Mouse (Mus musculus): ENCODE data around the gene Ghrhr.

DNA sequence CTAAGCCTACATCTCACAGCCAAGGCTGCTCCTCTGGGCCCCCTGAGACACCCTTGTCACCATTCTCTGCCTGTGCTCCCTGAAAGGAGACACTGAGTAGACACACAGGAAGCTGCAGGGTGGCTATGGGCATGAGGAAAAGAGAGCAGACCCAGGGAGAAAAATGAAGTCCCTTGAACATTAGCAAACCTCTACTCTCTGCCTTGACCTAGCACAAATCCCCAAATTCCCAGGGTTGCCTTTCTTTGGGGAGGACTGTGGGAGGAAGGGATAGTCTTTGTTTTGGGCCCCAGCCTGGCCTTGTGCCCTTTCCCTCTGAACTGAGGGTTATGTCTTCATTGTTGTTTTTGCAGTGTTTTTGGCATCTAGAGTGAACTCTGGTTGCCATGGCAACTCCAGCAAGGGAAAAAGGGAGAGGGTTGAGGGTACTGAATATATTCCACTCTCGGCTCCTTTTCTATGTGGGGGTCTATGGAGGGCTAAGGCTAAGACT is 44.8 kb downstream of the Ghrhr start:
- TF ChIP-seq CTCF (IDR thresholded peaks at IDR 0.05) (no peak), EP300 (IDR thresholded peaks at IDR 0.05) (no peak)
